Mouse (Mus musculus) urinary bladder, adult 18-20 months (tissue): ENCODE measurements at regions not wholly inside any gene's neighbourhood (a gene's known extent, or its start where the extent isn't known, plus 50 kb on each side); places are given as distances from the start of the nearest gene placed in this dataset.
"Not testable (repeated sequence)": the region's sequence is repeated elsewhere in the genome, so short reads cannot be mapped to it uniquely, and the experiment has no call there.

ENCODE experiments used
- DNase-seq, 2 experiments: peaks; one replicate each; pipeline ENCODE4 v3.0.0; 2022; ENCODE audit warnings: low spot score in 2 of 2, mixed read lengths in 2 of 2

GRCm38 (mm10) chr1:181262496-181262895, 50.7 kb upstream of the Wdr26 start:
- DNase-seq: no peak

- DNase-seq: no peak
These were observed 51.4 kb upstream of the Wdr26 start for GRCm38 (mm10) chr1:181263216-181263615.

- DNase-seq: not testable (repeated sequence)
These were observed 58.7 kb upstream of the Wdr26 start for GRCm38 (mm10) chr1:181270469-181270868.

- no peak for DNase-seq
These were observed 59.4 kb upstream of the Wdr26 start for GRCm38 (mm10) chr1:181271164-181271563.

- DNase-seq: no peak
These were observed 60.0 kb upstream of the Wdr26 start for GRCm38 (mm10) chr1:181271821-181272220.

GRCm38 (mm10) chr1:181272622-181273296, 61.0 kb upstream of the Wdr26 start:
- peak; percentile 66 to 81 for DNase-seq

GRCm38 (mm10) chr1:181273540-181274204, 61.9 kb upstream of the Wdr26 start:
- no peak for DNase-seq

GRCm38 (mm10) chr1:181280826-181281225, 69.0 kb upstream of the Wdr26 start:
- DNase-seq: no peak

- not testable (repeated sequence) for DNase-seq
These were observed 69.4 kb upstream of the Cnih3 start for GRCm38 (mm10) chr1:181282986-181283385.

- DNase-seq: not testable (repeated sequence)
These were observed 68.9 kb upstream of the Cnih3 start for GRCm38 (mm10) chr1:181283539-181283938.

GRCm38 (mm10) chr1:181284301-181285197, 67.9 kb upstream of the Cnih3 start:
- DNase-seq: no peak

- no peak for DNase-seq
These were observed 66.8 kb upstream of the Cnih3 start for GRCm38 (mm10) chr1:181285600-181285999.

GRCm38 (mm10) chr1:181286146-181286545, 66.3 kb upstream of the Cnih3 start:
- peak in 1 of 2 experiments; percentile 53 for DNase-seq

GRCm38 (mm10) chr1:181287166-181287565, 65.3 kb upstream of the Cnih3 start:
- no peak for DNase-seq

- no peak for DNase-seq
These were observed 62.9 kb upstream of the Cnih3 start for GRCm38 (mm10) chr1:181289385-181290035.

- no peak for DNase-seq
These were observed 61.2 kb upstream of the Cnih3 start for GRCm38 (mm10) chr1:181291202-181291601.

GRCm38 (mm10) chr1:181291966-181292365, 60.5 kb upstream of the Cnih3 start:
- no peak for DNase-seq

GRCm38 (mm10) chr1:181293079-181293865, 59.2 kb upstream of the Cnih3 start:
- DNase-seq: no peak

GRCm38 (mm10) chr1:181295651-181296050, 56.8 kb upstream of the Cnih3 start:
- no peak for DNase-seq

GRCm38 (mm10) chr1:181298063-181298462, 54.4 kb upstream of the Cnih3 start:
- no peak for DNase-seq

GRCm38 (mm10) chr1:181299075-181299665, 53.3 kb upstream of the Cnih3 start:
- no peak for DNase-seq
